Comparison of ENCODE assay signal across 9 mouse cellular contexts in the genomic region with DNA sequence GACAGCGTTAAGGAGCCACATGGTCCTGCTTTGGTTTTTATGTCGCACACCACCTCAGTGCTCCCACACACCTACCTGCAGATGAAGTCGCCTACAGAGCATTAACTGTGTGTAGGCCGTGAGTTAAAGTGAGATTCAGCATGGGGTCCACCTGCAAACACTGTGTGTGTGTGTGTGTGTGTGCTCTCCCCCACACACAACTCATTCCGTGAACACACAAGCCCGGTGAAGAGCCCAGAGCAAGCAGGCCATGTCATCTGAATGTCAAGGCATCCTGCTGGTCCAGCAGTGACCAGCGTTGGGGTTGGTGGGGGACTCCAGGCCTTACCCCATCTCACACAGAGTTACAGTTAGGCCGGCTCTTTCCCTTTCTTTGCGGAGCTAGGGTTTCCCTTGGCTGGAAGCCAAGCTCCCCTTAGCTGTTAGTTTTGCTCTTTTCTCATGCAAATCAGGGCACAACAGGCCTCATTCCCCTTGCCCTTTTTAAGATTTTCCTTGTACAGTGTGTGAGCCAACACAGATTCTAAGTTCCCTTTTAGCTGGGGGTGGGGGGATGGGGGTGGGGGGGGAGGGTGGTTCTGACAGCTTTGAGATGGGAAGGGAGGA.
DNase-seq lines count a peak whose midpoint lies in the region; ATAC-seq and TF ChIP-seq lines count a peak whose summit lies in the region.
"Had no signal": no experiment of that assay in that cellular context is flagged by ENCODE, and none has a peak within 500 bp of the region (broad histone marks: within the 10 kb centered on the region; RNA-seq: fewer than 3 reads in every experiment).

No protein-coding gene starts in this region.

- H3K4me2 ChIP-seq in forebrain, postnatal 0 days (ENCODE audit: low read depth) = no peak overlapping the region
- no peak overlapping the region for H3K4me2 ChIP-seq in midbrain, embryonic 15.5 days

- H3K27me3 ChIP-seq in forebrain, postnatal 0 days (ENCODE audit: insufficient read depth, low read length) = no peaks in the 10 kb centered on the region
- no peaks in the 10 kb centered on the region for H3K27me3 ChIP-seq in midbrain, embryonic 15.5 days (replicated peaks)

- no peak overlapping the region for H3K9ac ChIP-seq in forebrain, postnatal 0 days
- no peak overlapping the region for H3K9ac ChIP-seq in midbrain, embryonic 15.5 days

- DNase-seq in layer of hippocampus, postnatal 10 days (ENCODE audit: low spot score in 2 of 2) = peak; percentile 30 to 49
- DNase-seq in layer of hippocampus, adult 11-12 months (ENCODE audit: low spot score) = no peak
- peak; percentile 61 for DNase-seq in brain, embryonic 18.5 days (ENCODE audit: low read depth, low spot score)
- DNase-seq in forebrain, postnatal 0 days = peak; percentile 80
- no peak for DNase-seq in adrenal gland, postnatal 36 days
- DNase-seq in natural killer cell, adult 2 months (ENCODE audit: low spot score in 2 of 2) = no peak

- H3K4me1 ChIP-seq in forebrain, postnatal 0 days (ENCODE audit: insufficient read depth) = no peaks in the 10 kb centered on the region
- H3K4me1 ChIP-seq in midbrain, embryonic 15.5 days = peaks cover 29% of the 10 kb centered on the region

- peak overlapping the region; percentile 47; the same call in 1 of the 2 replicates for H3K27ac ChIP-seq in forebrain, postnatal 0 days (ENCODE audit: low read depth, low read length)
- peak overlapping the region; percentile 1; the same call in 1 of the 2 replicates for H3K27ac ChIP-seq in midbrain, embryonic 15.5 days

- no peaks in the 10 kb centered on the region for H3K9me3 ChIP-seq in forebrain, postnatal 0 days (ENCODE audit: low read length)
- no peaks in the 10 kb centered on the region for H3K9me3 ChIP-seq in midbrain, embryonic 15.5 days

- no peaks in the 10 kb centered on the region for H3K36me3 ChIP-seq in forebrain, postnatal 0 days (ENCODE audit: insufficient read depth)
- H3K36me3 ChIP-seq in midbrain, embryonic 15.5 days (replicated peaks) = no peaks in the 10 kb centered on the region

- ATAC-seq in forebrain, postnatal 0 days = peak; percentile 76
- peak; percentile 74 for ATAC-seq in midbrain, embryonic 15.5 days (replicated peaks)
- no peak for ATAC-seq in CD4-positive, CD25-positive, alpha-beta regulatory T cell, adult 4 months

- H3K4me3 ChIP-seq in forebrain, postnatal 0 days (ENCODE audit: low read depth, low read length) = no peak overlapping the region
- H3K4me3 ChIP-seq in midbrain, embryonic 15.5 days = no peak overlapping the region
- H3K4me3 ChIP-seq: myocyte had no signal

- TF ChIP-seq CTCF in forebrain, postnatal 0 days (IDR thresholded peaks at IDR 0.05; ENCODE audit: low read depth) = no peak

- WGBS in forebrain, postnatal 0 days = 14% methylated on average over 9 of the region's 9 CpGs
- 11% methylated on average over 9 of the region's 9 CpGs for WGBS in midbrain, embryonic 15.5 days

Comparison
In these comparisons a context has a peak if more than half of its experiments do, and no peak if none do; other contexts are left out.
1. DNase-seq: peak in layer of hippocampus, postnatal 10 days (2 of 2), brain, embryonic 18.5 days (single experiment) and forebrain, postnatal 0 days (single experiment); none in layer of hippocampus, adult 11-12 months (single experiment), adrenal gland, postnatal 36 days (0 of 2) and natural killer cell, adult 2 months (0 of 2).